Mouse (Mus musculus) layer of hippocampus, adult 9-11 months (tissue): ENCODE measurements at regions not wholly inside any gene's neighbourhood (a gene's known extent, or its start where the extent isn't known, plus 50 kb on each side); places are given as distances from the start of the nearest gene placed in this dataset.
"Not testable (repeated sequence)": the region's sequence is repeated elsewhere in the genome, so short reads cannot be mapped to it uniquely, and the experiment has no call there.

Experiments
- DNase-seq: peaks from one replicate; pipeline ENCODE4 v3.0.0; 2022

DNA sequence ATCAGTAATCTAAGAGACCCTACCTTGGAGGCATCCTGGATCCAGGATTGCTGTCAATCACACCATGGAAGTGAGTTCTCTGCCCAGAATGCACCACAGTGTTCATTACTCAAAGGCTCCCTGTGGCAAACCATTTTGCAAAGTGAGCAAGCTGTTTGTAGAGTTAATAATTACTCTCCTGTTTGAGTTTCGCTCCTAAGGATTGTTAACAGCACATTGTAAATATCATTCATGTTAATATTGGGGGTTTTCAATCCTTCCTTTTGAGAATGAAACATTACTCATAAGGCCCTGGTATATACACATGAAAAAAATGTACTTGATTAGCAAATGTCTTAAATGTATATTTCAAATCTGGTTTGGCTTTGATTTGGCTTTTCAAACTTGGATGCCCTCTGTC is 58.1 kb upstream of the Clstn2 start:
- no peak for DNase-seq

- no peak for DNase-seq
These were observed 62.2 kb upstream of the Clstn2 start for GRCm38 (mm10) chr9:98095064-98095790.

- DNase-seq, result no peak
These were observed 90.4 kb upstream of the Clstn2 start for GRCm38 (mm10) chr9:98123390-98123789.

- no peak for DNase-seq
These were observed 96.6 kb upstream of the Clstn2 start for GRCm38 (mm10) chr9:98129596-98129995.

DNA sequence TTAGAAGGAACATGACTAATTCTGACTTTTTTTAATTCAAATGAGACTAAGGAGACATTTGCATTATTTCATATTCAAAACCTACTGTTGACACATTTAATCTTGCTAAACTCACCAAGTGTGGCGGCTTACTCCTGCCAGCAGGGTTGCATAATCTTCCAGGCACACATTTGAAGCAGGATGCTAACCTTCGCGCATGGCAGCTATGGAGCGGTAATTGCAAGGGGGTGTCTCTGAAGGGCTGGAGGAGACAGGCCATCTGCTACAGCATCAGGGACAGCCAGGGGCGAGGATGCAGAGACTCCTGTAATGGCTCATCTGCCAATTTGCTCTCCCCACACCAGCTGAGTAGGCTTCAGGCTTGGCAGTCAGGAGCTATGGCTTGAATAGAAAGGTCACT is 97.9 kb upstream of the Clstn2 start:
- peak; percentile 90 for DNase-seq

DNA sequence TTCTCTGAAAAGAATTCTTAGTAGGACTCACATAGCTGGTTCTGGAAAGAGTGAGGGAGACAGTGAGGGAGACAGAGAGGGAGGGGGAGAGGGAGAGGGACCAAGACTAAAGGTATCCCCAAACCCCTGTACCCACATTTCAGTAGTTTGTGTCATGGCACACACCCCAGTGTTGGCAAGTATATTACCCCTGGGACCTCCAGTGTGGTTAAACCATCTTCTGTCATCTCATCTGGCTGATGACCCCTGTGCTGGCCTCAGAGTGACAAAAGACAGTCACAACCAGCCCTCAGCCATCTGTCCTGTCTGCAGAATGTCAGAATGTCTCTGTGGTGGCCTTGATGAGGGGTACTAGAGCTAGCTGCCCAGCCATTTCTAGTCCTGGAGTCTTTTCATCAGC is 107.6 kb upstream of the Clstn2 start:
- no peak for DNase-seq

- no peak for DNase-seq
These were observed 109.1 kb upstream of the Clstn2 start for GRCm38 (mm10) chr9:98142121-98142520.

DNA sequence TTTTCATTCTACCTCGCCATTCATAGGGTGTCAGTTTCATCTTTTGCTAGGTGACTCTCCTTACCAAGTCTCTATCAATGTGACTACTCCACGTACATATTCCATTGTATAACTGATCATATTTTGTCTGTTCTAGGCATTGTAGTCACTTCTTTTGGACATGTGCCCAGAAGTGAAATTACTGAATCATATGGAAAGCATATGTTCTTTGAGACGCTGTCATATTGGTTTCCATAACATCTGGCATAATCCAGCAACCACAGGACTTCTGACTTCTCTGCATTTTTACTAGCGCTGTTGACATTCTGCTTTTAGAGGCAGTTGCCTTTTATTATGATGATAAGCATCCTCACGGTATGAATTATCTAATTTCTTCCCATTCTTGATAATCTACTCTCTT is 113.9 kb upstream of the Clstn2 start:
- DNase-seq, result no peak

DNA sequence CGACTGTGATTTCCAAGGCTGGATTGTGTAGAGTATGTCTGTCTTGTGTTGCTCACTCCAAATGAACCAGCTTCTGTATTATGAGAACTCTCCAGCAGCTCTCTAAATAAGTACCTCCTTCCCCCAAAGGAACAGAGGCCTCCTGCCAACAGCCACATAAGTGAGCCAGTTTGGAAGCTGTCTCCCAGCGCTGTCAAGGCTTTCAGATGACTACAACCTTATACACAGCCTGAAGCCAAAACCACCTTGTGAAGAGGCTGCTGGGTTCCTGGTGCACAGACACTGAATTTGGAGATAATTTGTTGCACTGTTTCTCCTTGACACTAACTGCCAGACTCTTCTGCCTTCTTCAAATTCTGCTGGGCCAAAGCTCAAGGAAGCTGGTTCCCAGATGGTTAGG is 125.4 kb upstream of the Clstn2 start:
- DNase-seq, result peak; percentile 47

DNA sequence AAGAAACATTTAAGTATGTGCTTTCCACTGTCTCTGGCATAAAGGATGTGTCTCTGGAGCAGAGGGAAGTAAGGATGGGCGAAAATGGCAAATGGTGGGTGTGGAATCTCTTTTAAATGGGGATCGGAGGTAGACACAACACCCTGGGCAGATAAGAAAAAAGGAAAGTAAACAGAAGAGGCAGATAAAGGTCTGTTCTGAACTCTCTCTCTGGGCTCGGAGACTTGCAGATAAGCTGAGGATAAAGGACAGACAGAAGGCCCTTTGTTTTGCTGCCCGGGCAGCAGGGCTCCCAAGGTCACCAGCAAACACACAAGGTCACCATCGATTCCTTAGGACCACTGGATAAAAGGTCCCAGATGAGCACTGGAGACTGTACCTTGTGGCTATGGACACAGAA is 122.7 kb upstream of the Nmnat3 start:
- DNase-seq, result no peak

GRCm38 (mm10) chr9:98174056-98174455 is 113.2 kb upstream of the Nmnat3 start:
- DNase-seq, result no peak

DNA sequence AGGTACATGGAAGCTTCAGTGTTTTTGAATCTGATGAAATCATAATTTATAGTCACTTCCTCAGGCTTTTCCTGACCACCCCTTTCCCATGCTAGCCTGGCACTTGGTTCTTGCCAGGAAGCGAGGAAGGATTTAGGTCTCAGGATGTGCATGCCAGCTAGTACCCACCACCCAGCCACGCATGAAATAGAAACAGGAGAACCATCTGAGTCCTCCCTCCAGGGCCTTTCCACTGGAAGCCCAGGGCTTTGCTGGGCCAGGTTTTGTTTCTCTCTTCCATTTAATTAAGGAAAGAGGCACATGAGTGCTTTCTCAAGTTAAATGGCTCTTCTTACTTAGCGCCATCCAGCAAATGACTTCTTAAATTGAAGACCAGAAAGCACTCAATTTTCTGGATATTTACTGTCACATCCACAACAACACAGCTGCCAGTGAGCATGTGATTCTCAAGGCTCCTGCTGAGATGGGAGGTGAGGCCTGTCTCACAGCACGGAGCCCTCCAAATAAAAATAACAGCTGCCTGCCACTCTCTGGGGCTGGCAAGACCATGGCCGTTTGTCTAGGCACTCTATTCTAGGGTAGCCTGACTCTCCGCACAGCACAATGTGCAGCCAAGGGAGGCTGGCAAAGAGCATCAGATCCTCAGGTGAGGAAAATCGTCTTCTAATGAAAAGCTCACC is 110.4 kb upstream of the Nmnat3 start:
- DNase-seq, result no peak

GRCm38 (mm10) chr9:98180766-98181165 is 106.5 kb upstream of the Nmnat3 start:
- DNase-seq, result no peak

DNA sequence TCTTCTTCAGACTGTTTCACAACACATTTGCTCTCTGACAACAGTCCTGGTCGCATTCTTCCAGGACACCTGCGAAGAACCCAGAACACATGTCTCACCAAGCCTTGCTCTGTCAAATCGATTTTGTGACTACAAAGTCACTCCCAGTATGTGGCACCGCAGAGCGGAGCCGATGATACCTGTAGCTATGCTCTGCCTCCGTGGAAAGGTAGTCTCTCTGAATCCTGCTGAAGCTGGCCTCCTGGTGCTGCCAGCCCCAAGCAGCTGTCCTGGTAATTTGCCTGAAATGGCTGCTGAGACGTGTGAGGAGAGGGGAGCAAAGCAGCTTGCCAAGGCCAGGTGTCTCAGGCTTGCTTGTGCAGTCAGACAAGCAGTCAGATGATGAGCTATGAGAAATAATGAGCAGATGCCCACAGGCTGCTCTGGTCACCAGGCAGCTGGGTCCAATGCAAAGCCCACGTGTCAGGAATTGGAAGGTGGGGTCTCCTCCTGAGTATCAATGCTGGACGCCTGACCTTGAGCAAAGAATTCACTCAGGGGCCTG is 100.4 kb upstream of the Nmnat3 start:
- no peak for DNase-seq

- DNase-seq, result peak; percentile 91
These were observed 92.9 kb upstream of the Nmnat3 start for GRCm38 (mm10) chr9:98194356-98194755.

- DNase-seq, result no peak
These were observed 68.4 kb upstream of the Nmnat3 start for GRCm38 (mm10) chr9:98218824-98219223.

GRCm38 (mm10) chr9:98220367-98220766 is 66.9 kb upstream of the Nmnat3 start:
- peak; percentile 14 for DNase-seq

- peak; percentile 12 for DNase-seq
These were observed 65.5 kb upstream of the Nmnat3 start for GRCm38 (mm10) chr9:98221766-98222165.

GRCm38 (mm10) chr9:98228226-98228625 is 59.0 kb upstream of the Nmnat3 start:
- DNase-seq, result no peak

DNA sequence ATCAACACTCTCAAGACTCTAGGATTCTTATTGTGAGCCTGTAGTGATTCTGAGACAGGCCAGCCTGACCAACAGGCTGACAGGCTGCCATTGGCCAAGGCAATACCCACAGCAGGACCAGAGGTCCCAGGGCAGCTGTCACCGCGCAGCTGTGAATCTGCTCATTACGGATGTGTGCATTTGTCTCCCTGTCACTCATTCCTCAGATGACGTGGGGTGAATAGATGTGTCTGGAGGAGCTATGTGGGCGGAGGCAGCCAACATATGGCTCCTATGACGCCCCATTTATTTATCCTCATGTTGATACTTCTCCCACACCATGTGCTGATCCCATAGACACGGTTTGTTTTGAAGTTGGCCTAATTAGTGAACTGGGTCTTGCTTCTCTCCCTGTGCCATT is 58.3 kb upstream of the Nmnat3 start:
- no peak for DNase-seq

DNA sequence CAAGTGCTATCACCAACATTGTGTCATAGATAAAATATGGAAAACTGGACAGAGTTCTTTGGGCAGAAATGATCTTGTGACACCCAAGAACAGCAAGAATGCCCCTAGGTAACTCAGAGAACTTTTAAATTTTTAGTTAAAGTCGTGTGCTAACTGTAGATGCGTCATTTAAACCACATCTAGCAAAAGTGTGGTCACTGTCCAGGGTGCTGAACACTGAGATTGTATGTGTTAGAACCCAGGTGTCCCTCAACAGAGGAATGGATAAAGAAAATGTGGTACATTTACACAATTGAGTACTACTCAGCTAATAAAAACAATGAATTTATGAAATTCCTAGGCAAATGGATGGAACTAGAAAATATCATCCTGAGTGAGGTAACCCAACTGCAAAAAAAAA is 52.5 kb upstream of the Nmnat3 start:
- not testable (repeated sequence) for DNase-seq
